14 mouse cellular contexts compared by ENCODE assay signal in genomic region chr17:55186826-55187225, GRCm38 (mm10).
"Had no signal": no experiment of that assay in that cellular context is flagged by ENCODE, and none has a peak within 500 bp of the region (broad histone marks: within the 10 kb centered on the region; RNA-seq: fewer than 3 reads in every experiment).

No protein-coding gene starts in this region.

- DNase-seq: cerebellum, adult 9-11 months; cerebellum, postnatal 10 days; cerebellum, postnatal 25 days; cerebellum, postnatal 36 days; embryo, embryonic 11 days; forebrain, postnatal 0 days; gastrocnemius, adult 2 months; gastrocnemius, postnatal 10 days; gastrocnemius, postnatal 14 days; gastrocnemius, postnatal 25 days; gastrocnemius, postnatal 36 days; heart, adult 11 months; heart, adult 18-20 months; heart, adult 2 months had no signal
